Mouse (Mus musculus) thymus, postnatal 0 days (tissue): Measurements from ENCODE around the gene Pakap. TPM values are rescaled to one million over a fixed set of nuclear protein-coding genes. Genes with fewer than 3 reads are reported as not detected.

Source experiments
- DNase-seq: peaks from one replicate; pipeline ENCODE4 v3.0.0-alpha.2; 2015; ENCODE audit warnings: low spot score
- polyA plus RNA-seq: library from polyadenylated mRNA; unstranded; fragments of >200 nt; fragmentation: Nextera tagmentation; extraction: Ambion mirVana; gene quantifications from 2 replicates; pipeline ENCODE4 v1.2.1, GENCODE M21; 2015

The Pakap gene
- polyA plus RNA-seq, 1 experiment from 2014 or later = 10.0 TPM

DNA sequence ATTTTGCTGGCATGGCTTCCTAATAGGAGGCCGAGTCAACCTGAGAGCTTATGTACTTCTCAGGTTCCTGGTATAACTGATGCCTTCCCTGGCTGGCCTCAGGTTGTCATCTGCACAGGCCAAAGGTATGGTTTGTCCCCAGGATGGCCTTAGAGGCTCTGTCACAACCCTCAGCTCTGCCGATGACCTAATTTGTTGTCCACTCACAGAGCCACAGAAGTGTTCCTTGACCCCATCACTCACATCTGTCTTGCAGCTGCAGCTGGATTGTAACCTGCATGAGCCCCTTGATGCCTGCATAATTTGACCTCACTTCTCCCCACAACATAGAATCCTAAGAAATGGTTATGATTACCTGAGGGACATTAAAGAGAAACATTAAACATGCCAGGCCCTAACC, 56.8 kb downstream of the Pakap start:
- no peak for DNase-seq

DNA sequence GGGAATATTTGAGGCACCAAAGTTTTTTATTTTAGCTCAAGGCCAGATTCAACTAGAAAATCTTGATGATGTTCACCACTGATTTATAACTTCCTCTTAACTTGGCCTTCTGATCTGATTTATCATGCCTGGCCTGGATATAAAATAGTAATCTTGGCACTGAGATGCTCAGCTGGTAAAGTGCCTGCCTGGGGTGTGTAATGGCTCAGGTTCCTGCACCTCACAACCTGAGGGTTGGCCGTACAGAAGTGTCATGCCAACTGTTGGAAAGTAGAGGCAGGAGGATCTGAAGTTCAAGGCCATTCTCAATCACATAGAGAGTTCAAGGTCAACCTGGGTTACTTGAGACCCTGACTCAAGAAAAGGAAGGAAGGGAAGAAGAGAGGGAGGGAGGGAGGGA, 57.3 kb downstream of the Pakap start:
- DNase-seq = no peak

DNA sequence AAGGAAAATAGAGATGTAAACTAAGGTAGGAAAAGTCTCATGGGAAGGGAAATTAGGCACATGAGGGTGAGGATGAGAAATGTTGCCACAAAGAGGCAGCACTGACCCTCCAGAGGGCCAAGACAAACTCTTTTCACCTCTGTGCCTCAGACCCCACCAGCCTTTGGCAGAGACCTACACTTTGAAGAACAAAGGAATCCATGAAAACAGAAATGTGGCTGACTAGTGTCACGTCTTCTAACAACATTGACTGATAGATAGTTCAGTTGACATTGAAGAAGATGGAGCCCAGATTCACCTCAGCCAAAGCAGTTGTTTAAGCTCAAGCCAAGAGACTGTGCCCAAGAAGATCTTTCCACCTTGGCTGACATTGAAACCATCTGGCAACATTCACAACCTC, 57.8 kb downstream of the Pakap start:
- no peak for DNase-seq

DNA sequence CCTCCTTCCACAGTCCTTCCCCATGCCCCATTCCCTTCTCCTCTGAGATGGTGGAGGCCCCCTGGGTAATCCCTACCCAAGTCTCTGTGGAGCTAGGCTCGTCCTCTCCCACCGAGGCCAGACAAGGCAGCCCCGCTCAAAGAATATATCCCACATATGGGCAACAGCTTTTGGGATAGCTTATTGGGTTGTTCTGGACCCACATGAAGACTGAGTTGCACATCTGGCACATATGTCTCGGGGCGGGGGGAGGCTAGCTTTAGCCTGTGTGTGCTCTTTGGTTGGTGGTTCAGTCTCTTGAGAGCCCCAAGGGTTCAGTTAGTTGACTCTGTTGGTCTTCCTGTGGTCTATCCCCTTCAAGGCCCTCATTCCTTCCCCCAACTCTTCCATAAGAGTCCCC, 58.9 kb downstream of the Pakap start:
- DNase-seq = no peak

DNA sequence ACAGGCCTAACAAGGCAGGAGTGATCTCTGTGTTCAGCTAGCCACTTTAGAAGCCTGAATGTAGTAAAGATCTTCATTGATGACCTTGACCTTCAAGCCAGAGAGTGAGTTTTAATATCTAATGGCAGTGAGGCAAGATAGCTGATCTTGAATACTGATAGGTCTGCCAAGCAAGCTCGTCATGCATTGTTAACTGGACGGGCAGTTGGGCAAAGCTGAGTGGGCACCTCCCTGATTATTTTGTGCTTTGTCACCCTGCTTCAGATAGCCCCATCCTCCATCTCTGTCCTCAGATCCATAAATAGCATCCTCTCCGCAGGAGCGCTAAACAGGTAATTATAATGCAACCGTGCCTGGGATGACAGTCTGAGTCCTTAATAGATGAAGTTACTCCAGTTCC, 64.4 kb downstream of the Pakap start:
- DNase-seq = no peak

DNA sequence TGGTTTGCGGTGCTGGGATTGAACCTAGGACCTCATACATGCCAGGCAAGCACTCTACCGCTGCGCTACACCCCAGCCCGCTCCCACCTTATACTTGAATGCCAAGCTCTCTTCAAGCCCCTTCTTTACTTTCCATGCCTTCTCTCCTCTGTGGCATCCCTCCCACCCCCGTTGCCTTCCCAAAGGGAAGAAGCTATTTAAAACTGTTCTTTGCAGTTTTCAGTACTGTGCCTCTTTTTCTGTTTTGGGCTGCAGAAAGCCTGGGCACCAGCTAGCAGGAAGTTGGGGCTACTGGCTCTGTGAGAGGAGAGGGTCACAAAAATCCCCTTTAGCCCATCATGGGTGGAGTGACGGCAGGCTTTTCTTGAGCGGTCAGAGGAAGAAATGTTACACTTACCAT, 65.1 kb downstream of the Pakap start:
- DNase-seq = no peak

DNA sequence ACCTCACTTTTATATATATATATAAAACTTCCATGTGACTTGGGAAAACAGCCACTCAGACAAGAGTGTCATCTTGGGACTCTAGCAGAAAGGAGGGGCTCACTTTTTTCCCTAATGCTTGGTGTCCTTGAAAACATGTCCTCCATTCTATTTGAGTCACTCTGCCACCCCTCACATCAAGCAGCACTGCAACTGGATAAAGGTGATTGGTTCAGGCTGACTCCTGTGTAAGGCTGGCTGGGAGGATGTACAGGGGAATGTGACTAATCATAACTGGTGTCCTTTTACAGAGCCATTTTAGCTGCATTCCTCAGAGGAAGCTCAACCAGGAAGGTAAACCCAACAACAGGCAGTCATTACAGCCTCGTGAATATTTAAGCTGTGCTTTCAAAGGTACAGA, 67.0 kb downstream of the Pakap start:
- no peak for DNase-seq

DNA sequence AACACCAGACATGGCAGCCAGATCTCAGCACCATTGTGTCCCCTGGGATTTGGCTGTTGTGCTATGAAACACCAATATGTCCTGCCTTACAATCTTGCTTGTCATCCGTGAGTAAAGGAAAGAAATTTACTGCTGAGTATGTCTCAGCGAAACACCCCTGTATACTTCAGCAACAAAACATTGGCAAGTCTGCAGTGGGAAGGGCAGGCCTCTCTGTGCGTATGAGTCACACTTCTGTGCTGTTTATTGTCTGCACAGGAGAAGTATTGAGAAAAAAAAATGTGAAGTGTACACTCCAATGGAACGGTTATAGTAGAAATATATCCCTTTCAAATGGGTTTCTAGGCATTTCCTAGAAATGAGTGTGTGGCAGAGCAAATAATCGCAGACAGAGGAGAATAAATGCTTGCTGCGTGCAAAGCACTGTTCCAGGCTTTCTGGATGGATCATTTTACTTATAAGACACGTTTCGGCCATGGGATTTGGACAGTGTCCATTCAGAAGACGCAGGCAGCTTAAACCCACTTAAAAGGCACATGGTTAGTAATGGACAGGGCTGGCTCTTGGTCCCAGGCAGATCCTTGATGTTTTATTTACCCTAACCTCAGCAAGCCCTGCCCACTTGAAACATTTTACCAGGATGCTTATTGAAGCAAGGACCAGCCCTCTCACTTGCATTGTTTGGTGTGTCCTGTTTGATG, 69.0 kb downstream of the Pakap start:
- no peak for DNase-seq

DNA sequence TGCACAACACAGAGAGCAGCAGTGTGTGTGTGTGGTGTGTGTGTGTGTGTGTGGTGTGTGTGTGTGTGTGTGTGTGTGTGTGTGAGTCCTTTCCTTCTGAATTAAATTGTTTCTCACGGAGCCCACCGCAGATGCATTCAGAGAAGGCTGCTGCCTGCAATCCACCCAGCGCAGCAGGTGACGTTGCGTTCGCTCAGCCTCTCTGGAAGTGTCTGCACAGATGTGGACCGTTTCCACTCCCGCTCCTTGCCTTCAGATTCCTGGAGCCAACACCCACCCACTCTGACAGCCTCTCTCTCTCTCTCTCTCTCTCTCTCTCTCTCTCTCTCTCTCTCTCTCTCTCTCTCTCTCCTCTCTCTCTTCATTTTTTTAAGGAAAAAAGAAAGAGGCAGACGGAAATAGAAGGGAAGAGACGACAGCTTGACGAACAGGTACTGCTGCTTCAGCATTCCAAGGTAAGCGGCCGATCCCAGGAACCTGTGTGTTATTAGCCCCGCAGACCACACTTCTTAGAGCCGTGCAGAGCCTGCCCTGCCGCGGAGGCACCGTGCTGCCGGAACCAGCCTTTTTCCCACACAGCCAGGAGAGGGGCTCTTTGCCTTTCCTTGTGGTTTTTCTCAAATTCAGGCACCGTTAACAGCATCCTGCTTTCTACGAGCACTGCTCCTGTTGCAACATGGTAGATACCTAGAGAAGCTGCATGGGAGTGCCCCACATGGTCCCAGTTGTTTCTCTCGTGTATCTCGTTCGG, 69.8 kb downstream of the Pakap start:
- DNase-seq = no peak

DNA sequence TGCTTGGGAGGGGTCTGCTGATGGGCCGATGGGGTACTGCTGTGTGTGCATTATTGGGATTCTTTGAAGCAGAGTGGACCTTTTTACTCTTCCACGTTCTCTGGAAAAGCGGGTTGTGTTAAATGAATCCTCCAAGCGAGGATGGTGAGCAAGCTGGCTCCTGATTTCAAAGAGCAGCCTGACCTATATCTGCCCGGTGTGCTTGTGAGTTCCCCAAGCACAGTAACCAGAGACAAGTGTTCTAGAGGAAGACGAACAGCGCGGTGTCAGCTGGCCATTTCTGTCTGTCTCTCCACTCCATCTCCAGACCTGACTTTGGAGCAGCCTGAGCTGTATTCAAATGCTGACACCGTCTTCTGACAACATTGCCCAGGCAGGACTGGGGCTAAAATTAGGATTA, 71.0 kb downstream of the Pakap start:
- DNase-seq = peak; percentile 10

DNA sequence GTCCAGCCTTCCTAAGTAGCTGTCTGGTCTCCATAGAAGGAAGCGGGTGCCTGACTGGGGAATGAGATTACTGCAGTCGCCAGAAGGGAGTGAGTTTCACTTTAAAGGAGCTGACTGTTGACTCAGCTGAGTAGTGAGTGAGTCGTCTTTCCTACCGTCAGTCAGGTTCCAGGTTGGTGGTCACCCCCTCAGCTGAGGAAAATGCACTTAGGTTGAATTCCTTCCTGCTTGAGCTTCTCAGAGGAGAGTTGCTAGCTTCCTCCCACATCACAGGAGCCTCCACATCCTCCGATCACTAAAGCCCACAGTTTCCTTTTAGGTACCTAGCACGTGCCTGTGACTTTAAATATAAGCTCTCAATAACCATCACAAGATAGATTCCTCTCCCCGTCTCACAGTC, 72.2 kb downstream of the Pakap start:
- DNase-seq = peak; percentile 65

DNA sequence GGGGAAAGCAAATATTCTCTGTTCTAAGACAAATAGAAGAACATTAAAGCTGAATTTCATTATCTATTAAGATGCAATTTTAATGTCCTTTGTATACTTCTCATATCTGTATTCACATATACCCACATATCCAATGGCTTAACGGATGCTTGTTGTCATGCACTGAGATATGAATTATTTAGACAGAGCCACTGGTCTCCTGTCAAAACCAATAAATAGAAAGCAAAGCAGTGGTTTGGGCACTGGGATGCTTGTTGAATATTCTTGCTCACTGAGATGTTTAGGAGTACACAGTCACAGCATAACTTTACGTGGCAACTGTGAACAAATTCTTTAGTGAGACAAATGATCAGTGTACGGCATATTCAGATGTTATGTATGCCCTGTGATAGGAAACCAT, 73.0 kb downstream of the Pakap start:
- no peak for DNase-seq

DNA sequence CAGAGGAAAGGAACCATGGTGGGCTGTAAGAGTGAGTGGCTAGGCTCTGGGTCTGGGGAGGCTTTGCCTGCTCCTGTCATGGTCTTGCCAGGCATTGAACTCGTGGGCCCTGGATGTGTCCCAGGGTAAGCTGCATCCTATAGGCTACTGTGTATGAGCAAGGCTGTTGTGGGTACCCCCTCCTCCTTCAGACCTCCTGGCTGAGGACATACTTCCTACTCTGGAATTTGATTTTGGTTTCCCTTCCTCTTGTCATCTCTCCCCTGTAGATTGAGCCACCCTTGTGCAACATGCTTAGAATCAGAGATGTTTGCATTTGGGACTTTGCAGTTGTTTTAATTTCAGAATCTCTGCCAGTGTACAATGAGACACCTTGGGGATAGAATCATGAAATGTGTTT, 83.0 kb downstream of the Pakap start:
- DNase-seq = no peak

DNA sequence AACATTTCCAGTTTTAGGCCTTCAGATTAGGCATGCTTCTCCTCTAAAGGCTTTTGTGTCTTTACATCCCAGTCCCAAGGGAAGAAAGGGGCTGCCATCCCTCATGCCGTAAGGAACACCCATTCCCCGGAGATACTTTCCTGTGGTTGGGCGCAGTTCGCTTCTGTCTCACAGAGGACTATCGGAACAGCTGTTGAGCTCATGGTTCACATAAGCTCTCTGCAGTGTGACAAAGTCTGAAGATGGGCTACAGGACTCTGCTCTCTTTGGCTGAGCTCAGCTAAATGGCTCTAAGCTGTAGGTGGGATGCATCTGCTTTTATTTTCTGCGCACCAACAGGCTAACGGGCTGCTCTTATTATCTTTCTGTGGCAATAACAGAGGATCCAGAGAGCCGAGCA, 83.6 kb downstream of the Pakap start:
- DNase-seq = no peak

DNA sequence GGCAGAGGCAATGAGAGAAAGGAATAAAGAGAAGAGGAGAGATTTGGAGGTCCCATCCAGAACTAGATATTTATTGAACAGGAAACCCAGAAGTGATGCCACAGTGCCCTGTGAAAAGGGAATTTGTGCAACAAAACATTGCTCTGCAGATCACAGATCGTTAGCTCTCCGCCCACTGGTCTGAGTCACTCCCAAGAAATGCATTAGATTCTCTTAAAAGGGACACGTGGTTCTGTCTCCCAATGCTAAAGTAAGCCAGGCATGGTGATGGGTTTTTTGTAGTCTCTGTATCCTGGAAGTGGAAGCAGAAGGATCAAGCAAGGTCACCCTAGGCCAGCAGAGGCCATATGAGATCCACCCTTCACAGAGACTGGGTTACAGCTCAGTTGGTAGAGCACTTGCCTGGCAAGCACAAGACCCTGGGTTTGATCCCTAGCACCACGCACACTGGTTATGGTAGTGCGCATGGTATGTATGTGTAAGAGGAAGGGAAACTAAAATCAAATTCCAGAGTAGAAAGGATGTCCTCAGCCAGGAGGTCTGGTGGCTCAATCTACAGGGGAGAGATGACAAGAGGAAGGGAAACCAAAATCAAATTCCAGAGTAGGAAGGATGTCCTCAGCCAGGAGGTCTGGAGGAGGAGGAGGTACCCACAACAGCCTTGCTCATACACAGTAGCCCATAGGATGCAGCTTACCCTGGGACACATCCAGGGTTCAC, 84.4 kb downstream of the Pakap start:
- DNase-seq = no peak

DNA sequence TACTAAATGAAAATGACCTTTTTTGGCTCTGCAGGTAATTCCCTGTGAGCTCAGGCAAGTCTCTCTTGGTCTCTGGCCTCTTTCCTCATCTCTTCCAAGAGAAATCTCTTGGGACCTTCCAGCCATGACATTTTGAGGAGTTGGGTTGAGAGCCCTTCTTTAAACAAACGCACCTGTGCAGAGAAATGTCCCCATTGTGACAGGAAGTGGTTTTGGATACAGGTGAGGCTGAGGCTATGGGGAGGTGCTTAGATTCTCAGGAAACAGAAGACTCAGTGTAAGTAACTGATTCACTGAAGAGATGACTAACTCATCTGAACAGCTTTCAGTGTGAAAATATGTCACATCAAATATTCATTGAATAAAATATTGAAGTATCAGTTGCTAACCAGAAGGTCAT, 88.0 kb downstream of the Pakap start:
- peak; percentile 52 for DNase-seq

DNA sequence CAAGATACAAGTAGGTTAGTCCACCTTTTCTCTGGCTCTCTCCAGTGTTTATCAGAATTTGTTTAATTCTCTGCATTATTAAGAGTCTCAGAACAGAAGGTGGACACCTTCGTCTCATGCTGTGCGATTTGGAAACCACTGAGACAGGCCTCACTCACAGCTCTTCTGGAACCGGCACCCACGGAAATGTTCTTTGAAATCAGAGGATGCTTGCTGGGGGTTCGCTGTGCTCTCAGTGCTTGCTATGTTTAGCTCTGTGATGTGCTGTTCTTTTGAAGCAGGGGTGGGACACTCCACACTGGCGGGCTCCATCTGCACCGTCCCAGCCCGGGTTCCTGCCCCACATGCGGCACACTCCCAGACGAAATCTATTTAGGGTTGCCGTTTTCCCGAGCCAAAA, 88.4 kb downstream of the Pakap start:
- peak; percentile 66 for DNase-seq

DNA sequence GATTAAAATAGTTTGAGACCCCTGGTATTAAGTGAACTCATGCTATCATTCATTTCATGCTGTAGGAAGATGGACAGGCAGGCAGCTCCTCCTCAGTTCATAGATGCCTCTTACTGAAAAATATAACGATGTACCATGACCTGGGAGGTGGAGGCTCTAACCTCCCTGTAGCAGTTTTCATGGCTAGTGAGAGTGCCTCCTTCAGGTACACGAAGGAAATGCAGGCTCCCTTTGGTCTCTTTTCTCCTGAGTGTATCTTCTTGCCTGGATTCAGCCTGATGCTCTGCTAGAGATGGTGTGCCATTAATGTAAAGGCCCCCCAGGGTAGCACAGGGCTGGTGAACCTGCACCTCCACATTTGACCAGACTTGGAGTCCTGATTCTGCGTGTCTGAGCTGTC, 88.9 kb downstream of the Pakap start:
- DNase-seq = peak; percentile 14

DNA sequence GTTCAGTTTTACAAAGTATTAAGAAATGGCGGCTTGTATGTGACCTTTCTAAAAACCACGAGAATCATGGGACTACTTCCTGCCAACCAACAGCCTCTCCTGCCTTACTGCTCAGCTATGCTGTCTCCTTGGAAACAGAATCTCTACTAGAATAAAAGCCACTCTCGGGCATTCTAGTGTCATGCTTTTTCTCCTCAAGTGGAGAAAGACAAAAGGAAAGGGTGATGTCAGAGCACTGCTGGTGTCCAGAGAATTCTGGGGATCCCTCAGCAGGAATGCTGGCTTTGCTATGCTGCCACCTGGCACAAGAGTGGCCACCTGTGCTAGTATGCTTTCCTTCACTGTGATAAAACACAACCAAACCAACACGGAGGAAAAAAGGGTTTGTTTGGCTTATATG, 92.5 kb downstream of the Pakap start:
- DNase-seq = peak; percentile 19

DNA sequence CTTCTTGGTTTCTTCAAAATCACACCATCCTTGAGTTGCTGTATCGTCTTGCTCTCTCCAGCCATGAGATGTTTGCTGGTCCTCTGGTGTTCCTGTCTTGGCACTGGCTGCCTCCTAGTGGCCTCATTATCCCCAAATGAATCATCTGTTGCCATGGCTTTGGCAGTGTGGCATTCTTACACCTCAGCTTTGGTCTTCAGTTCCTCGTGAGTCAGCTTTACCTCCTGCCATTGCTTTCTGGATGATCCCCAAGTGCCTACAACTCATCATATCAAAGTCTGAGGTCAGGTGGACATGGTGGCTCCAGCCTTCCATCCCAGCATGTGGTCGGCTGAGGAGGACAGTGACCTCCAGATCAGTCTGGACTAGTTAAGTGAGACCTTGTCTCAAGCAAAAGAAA, 98.1 kb downstream of the Pakap start:
- DNase-seq = no peak

DNA sequence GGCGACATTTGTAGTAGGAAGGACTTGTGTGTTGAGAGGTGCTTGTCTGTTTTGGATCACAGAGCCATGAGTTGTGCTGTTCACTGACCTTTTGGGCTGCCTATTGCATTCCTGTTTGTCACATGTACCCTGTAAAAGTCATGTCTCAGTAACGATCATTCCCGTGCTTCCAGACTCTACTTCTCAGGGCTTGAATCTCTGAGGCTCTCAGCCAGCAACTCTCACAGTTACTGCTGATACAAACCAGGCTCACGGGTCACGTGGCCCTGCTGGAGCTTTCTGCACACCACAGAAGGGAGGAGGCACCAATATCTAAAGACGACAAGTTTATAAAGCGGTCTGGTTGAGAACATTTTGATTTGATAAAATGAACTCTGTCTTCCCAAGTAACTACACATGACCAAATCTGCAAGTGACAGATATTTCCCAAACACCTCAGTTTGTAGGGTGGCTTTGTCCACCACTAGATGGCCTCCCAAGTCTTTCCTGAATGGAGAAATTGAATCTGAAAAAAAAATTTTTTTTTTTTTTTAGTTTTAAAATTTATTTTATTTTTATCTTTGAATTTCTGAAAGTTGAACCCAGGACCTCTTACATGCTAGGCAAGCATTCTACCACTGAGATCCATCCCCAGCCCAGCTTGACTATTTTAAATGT, 103.0 kb downstream of the Pakap start:
- no peak for DNase-seq

DNA sequence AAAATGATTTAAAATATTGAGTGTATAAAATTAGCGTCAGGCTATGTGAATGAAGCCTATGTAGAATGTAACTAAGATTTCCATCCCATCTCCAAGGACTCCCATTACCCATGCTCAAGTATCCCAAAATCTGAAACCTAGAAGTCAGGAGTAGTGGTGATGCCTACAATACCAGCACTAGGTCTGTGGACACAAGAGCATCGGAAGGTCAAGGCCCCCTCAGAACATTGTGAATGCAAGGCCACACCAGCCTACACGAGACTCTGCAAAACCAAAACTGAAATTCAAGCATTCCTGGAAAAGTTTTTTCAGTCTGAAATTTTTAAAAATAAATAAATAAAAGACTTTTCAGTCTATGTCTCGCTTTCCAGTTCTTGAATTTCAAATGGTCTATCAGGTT, 104.6 kb downstream of the Pakap start:
- no peak for DNase-seq
